Mouse (Mus musculus): Measurements from ENCODE around the gene Lars2.
"Not testable (repeated sequence)": the region's sequence is repeated elsewhere in the genome, so short reads cannot be mapped to it uniquely, and the experiment has no call there.

Lars2 gene

DNA sequence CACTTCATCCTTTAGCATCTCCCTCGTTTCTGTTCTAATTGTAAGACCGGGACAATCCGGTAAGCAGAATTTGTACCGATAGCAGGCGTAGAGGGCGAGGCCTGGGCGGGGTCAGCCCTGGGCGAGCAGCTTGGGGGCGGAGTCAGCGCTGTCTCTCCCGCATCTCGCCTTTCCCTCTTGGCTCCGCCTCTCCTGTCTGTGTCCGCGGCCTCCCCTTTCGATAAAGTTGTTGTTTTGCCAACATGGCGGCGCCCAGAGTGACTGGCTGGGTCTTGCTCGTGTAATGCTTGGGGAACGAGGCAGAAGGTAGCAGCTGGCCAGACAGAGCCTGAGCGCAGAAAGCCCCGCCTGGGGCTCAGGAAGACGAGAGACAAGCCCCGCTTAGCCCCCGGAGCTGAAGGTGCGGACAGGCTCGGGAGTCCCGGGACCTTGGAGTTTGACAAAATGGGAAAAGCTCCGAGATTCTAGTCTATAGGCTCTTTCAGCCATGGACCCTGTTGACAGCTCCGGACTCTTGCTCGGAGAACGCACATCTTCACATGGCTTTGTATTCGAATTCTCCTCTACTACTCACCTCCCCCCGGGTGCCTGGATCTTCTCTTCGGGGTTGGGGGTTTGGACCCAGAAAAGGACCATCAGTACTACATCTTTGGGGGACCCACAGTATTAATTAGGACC lies at the start of gene Lars2:
Gene Lars2 (plus strand): TSS at position 220 of the 678 bp plus-strand sequence.
- peak; percentile 85 for DNase-seq (ENCODE audit: low read depth, low spot score)

DNA sequence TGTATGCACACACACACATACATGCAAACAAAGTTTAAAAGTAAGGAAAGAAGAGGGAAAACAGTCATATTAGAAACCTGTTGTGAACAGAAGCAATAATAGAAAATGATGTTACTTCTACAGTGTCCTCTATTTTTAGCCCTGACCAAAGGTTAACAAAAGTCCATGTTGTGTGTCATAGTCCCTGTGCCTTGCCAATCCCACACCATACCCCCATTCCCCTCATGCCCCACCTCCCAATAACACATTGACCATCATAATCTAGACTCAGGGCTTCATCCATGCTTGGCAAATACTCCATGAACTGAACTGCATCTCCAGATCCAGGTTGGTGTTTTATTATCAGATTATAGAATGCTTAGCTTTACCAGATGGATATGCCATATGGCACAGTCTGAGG lies 40.6 kb upstream of the Lars2 start:
- DNase-seq (ENCODE audit: low read depth, low spot score): no peak

DNA sequence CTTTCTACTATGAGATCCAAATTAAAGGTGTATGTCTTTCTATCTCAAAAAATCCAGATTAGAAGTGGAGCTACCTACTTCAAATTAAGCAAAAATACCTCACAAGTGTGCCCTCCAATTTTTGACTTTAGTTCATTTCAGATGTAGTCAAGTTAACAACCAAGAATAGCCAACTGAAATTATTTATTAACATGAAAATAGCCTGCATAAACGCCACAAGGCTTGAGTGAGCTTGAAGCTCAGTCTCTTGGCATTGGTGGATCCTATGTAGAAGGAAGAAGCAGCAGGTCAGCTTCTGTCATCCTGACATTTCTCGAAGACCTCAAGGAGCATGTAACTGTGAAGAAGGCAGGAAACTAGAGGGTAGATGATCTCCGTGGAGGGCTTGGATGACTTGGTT lies 38.4 kb upstream of the Lars2 start:
- no peak for DNase-seq (ENCODE audit: low read depth, low spot score)

DNA sequence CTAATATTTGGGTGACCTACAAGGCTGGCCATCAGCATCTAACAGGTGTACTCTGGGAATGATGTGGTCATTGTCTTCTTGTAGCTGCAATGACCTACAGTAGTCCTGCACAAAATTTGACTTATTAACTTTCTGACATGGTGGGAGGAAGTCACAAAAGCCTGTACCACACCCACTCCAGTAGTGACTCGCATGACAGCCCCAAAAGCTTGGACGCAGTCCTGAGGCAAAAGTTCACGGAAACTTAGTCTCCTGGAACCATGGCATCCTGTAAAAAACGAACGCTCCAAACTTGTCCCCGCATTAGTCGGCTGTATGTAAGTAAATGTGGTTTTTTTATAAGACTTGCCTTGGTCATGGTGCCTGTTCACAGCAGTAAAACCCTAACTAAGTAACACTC lies 36.9 kb upstream of the Lars2 start:
- DNase-seq (ENCODE audit: low read depth, low spot score): no peak

DNA sequence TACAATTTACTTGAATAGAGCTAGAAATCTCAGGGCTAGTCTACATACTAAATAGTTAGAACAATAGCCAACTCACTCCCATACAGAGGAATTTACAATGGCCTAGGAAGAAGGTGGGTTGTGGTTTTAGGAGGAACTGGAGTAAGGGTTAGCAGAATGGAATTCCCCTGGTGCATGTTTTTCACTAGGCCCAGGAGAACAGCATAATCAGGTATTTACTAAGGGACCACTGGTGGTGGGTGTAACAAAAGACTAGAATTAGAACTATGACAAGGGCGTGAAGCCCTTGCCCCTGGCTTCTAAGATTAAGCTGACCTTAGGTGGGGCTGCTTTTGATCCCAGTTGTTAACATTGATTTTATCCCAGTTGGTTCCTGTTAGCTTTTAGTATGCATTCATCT lies 36.5 kb upstream of the Lars2 start:
- DNase-seq (ENCODE audit: low read depth, low spot score): not testable (repeated sequence)

DNA sequence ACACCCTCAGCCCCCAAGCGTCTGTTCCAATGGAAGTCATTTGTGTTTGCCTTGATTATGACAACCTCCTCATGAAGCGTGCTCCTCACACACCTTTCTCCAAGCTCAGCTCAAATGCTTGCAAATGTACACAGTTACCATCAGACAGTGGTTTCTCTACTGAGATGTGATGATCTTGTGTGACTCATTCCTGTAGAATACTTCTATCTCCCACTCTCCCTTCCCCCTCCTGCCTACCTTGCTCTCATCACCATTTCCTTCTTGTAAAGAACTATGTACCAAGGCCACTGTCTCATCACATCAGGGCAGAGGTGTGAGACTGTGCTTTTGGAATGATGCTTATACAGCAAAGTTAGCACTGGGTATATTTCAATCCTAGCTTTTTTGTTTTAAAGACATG lies 33.2 kb upstream of the Lars2 start:
- DNase-seq (ENCODE audit: low read depth, low spot score): no peak

DNA sequence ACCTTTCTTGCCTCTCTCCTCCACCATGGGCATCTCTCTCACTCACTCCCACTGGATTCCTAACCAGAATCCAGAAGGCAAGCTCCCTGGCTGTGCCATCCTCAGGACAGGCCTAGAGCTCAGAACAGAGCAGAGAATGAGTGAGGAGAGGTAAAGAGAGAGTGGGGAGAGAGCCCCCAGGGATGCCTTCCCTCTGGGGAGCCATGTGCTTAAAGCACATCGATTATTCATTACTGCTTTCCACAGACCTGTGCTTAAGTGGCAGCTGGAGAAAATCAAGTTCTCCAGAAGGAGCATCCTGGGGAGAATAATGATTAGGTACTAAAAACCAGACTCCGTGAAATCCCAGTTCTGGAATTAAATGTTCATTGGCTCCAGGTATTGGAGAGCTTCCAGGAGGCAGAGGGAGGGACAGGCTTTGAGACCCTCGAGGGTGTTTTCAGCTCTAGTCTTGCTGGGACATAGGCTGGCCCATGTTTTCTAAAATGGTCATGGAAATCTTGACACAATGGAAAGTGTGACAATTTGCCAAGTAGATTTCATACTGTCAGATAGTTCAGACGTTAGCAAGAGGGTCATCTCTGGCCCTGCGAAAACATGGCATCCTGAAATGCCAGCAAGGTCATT lies 31.6 kb upstream of the Lars2 start:
- DNase-seq (ENCODE audit: low read depth, low spot score): no peak

DNA sequence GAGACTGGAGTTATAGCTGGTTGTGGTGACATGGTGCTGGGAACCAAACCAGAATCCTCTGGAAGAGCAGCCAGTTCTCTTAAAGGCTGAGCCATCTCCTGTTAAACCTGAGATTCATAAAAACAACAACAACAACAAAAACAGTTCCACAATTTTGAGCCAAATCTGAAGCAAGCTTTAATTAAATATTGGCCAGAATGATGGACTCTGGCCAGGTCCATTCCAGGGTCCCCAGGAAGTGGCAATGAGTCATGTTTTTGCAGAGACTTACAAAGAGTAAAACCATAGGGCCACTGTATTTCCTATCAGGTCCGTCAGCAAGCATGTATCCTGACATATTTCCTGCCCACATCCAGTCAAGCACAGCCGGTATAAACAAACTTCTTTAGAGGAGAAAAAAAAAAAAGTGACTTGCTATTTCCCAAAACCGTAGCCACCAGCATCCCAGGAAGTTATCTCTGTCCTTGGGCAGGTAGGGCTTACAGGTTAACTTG lies 27.0 kb upstream of the Lars2 start:
- no peak for DNase-seq (ENCODE audit: low read depth, low spot score)

DNA sequence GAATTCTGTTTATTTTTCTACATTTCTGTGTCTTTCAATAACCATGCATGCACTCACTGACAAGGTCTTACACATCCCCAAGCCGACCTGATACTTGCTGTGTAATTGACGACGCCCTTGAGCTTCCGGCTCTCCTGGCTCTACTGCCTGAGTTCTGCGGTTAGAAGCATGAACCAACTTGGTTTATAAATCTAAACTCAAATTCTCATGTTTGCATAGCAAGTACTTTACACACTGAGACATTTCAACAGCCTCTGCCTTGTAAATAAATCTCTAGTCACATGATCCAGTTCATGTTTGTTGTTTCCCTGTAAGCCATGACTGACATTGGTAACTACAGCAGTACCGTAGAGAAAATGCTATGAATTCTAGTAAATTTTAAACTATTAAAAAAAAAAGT lies 25.5 kb upstream of the Lars2 start:
- DNase-seq (ENCODE audit: low read depth, low spot score): no peak

DNA sequence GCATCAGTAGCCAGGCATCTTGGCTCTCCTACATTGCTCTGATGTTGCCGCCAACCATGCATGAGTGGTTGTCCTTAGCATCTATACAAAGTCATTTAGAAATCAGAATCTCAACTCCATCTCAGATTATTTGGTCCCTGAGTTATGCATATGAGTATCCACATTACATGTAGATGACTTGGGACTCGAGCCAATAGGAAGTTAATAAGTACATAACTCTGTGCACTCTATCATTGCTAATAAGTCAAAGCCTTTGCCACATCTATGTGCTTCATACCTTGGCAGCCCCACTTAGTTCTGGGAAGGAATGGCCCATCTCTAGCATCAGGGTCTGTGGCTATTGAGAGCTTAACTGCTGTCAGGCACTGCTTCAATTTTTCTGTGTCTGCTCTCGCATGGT lies 23.7 kb upstream of the Lars2 start:
- DNase-seq (ENCODE audit: low read depth, low spot score): no peak

DNA sequence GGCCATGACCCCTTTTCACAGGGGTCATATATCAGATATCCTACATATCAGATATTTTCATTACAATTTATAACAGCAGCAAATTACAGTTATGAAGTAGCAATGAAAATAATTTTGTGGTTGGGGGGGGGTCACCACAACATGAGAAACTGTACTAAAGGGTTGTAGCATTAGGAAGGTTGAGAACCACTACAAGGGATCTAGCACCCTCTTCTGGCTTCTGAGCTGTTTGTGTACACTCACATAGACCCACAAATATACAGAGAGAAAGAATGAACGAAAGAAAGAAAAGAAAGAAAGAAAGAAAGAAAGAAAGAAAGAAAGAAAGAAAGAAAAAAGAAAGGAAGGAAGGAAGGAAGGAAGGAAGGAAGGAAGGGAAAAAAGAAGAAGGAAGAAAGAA lies 17.4 kb upstream of the Lars2 start:
- DNase-seq (ENCODE audit: low read depth, low spot score): not testable (repeated sequence)

DNA sequence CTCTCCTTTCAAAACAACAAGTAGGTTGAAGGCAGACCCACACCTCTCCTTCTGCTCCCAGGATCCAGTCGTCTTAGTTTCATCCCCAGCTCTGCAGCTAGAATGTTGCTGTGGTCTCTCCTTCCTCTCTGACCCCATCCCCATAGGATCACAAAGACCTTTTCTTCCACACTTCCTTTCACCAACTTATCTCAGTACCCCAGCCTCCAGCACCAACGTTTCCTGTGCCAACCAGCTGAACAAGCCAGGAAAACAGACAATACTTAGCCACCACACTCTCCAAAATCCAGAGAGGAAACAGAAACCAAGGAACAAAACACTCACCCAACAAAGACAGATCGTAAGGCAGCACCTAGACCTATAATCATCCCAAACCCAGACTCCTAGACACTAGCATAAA lies 6.7 kb upstream of the Lars2 start:
- no peak for DNase-seq (ENCODE audit: low read depth, low spot score)

DNA sequence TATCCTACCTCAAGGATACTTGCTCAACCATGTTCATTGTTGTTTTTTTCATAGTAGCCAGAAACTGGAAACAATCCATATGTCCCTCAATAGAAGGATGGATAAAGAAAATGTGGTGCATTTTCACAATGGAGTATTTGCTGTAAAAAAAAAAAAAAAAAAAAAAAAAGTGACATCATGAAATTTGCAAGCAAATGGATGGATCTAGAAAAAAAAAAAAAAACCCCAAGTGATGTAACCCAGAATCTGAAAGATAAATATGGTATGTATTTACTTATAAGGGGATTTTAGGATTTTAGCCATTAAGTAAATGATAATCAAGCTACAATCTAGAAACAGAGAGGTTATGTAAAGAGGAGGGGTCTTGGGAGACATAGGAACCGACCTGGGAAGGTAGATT lies 1.4 kb upstream of the Lars2 start:
- DNase-seq (ENCODE audit: low read depth, low spot score): no peak

DNA sequence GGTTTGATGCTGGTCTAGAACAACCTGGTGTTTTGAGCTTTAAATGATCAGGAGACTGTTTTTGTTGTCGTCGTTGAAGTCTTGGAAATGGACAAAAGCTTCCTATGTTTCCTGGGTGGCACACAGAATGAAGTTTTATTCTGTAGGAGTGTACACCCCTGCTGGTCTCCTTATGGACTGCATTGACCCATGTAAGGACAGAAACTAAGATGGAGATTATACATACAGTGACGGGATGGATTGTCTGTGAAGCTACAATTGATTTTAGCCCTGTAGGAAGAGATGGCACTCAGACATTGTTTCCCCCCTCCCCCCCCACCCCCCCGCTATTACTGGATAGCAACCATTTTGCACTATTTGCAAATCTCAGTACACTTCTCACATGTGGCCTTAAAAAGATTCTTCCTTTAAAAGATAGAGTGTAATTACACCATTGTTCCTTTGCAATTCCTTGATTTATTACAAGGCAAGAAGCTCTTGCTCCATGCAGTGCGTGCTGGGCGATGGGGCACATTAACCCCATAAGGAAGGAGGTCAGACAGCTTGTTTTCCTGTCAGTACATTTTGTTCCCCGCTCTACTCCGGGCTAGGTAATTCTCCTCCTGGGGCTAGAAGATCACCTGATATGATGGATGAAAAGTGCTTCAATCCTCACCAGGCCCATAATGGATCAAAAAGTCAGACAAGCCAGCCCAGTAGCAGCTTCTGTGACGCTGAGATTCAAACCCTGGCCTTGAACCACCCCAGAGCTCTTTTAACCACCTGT lies 602 bp upstream of the Lars2 start:
- DNase-seq (ENCODE audit: low read depth, low spot score): no peak

DNA sequence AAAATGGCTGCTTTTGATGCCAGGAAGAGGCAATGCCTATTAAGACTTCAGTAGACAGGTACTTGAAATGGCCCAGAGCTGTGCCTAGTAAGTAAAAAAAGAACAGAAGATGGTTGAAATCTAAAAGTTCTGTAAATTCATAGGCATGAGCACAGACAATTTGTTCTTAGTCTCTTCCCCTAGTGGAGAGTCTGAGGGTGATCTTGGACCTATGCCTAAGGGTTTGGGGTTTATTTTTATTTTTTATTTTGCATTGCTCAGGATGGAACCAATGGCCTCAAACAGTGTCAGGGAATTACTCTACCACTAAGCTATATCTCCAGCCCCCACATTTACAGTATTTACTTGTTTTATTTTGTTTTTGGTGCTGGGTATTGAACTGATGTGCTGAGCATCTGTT lies 909 bp downstream of the Lars2 start:
- DNase-seq (ENCODE audit: low read depth, low spot score): no peak

DNA sequence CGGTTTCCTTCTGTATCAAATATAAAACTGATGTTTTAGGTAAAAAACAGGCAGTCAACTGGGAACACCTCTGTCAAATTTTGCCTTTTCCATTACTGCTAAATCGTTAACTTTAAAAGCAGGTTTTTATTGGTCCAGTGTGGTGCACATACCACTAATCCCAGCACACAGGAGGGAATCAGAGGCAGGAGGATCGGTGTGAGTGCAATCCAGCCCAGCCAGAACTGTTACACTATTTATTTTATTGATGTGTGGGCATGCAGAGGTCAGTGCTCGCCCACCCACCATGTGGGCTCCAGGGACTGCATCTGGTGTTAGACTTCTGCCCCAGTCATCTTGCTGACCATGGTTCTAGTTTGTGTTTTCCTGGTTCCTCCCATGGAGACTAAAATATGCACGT lies 15.7 kb downstream of the Lars2 start:
- DNase-seq (ENCODE audit: low read depth, low spot score): no peak

DNA sequence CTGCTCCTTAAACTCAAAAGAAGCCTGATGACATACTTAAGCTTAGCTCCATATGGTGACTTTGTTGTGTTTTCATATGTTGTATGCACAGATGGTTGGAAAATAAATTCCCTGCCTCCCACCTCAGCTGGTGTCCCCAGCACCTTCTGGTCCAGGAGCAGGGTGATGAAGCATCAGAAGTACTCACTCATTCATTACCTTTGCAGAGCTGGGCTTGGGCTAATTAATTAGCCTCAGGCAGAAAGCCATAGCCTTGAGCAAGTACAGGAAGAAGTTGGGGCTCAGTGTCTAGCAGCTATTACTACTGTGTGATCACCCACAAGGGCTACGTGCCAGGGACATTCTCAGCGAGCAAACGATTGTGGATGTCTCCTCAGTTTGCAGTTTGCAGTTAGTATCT lies 18.0 kb downstream of the Lars2 start:
- no peak for DNase-seq (ENCODE audit: low read depth, low spot score)

DNA sequence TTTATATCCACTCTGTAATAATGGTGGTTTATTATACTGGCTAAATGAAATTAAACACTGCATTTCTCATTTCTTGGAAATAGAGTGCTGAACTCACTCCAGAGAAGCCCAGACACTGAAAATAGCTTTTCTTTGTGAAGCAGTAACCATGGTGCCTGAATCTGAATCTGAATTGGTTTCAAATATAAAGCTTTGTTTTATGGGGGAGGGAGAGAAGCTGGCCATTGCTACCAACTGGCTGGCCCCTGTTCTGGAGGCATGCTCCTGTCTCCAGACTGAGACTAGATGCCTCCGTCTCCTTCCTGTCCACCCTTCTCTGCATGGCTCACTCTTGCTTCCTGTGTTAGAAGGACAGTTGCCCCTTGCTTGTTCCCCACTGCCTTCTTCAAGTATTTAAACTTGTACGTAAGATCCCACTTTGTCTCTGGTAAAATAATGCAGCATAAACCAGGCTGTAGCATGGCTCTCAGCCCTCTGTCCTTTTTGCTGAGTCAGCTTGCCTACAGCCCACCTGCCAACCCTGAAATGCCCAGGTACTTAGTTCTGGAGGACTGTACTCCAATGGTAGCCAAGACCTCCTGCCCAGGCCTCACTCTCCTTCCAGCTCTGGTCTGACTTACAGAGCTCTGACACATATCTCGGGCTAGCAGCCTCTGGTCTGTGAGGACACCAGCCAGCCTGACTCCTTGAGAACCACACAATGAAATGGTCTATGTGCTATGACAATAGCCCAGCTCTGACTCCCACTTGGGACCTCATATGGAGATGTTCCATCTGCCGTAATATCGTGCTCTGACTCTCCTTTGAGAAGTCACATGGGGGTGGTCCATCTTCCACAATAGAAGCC lies 18.8 kb downstream of the Lars2 start:
- DNase-seq (ENCODE audit: low read depth, low spot score): no peak

DNA sequence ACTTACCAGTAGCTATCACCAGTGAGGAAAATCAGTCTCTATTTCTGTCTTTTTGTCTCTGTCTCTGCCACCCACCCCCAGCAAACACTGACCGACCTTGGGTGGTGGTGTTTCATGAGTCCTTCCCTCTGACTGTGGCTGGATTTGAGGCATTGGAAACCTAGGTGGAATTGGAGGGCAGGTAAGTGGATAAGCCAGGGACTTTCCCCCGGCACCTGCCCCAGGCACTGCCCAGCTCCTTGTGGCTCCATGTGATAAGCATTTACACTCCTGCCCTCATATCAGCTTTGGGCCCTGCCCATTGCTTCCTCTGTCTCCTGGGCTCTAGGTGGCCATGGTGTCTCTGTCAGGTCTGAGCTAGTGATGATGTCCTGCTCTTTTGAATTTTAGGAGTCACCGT lies 19.6 kb downstream of the Lars2 start:
- DNase-seq (ENCODE audit: low read depth, low spot score): no peak

DNA sequence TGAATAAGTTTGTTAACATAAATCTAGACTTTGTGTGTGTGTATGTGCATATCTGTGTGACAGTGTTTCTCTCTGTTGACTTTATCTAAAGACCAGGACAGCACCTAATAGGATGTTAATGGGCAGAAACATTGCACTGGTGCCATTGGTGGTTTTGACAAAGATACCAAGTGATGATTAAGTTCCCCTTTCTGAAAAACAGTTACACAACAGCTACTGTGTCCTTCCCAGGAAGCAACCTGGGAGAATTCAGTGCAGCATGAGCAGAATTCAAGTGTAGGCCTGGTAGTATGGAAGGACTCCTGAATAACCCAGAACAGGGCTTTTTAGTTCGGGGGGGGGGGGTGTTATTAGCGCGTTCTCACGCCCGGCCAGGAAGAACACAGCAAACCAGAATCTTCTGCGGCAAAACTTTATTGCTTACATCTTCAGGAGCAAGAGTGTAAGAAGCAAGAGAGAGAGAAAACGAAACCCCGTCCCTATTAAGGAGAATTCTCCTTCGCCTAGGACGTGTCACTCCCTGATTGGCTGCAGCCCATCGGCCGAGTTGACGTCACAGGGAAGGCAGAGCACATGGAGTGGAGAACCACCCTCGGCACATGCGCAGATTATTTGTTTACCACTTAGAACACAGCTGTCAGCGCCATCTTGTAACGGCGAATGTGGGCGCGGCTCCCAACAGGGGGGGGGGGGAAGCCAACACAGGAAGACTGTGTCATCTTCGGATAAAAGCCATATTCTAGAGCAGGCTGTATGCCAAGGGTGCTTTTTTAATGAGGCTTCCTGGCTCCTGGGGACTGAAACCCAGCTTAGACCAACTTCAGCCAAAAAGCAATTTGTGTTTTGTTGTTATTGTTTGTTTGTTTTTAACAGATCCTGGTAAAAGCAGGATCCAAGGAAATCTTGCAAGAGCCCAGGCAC lies 21.6 kb downstream of the Lars2 start:
- DNase-seq (ENCODE audit: low read depth, low spot score): not testable (repeated sequence)

Measured in WW6 (cell line).